Mouse (Mus musculus) layer of hippocampus, adult 2 months (tissue): ENCODE measurements at regions not wholly inside any gene's neighbourhood (a gene's known extent, or its start where the extent isn't known, plus 50 kb on each side); places are given as distances from the start of the nearest gene placed in this dataset.
A peak's percentile ranks its signal among the peaks of the same experiment; 100 is the strongest.

Source experiments
- DNase-seq, 2 experiments: peaks; one replicate each; pipeline ENCODE4 v3.0.0; 2022; ENCODE audit warnings: low spot score in 2 of 2
- H3K27ac ChIP-seq: fragments of 200-600 bp; 2 replicates; pipeline ENCODE4 v1.8.1; 2022
- H3K4me3 ChIP-seq: fragments of 200-600 bp; 2 replicates; pipeline ENCODE4 v1.8.1; 2022; ENCODE audit warnings: mild to moderate bottlenecking
- CTCF ChIP-seq: fragments of 200-600 bp; conservative IDR thresholded peaks from 2 replicates; pipeline ENCODE4 v1.8.1; 2022; ENCODE audit warnings: antibody characterized with exemption, mild to moderate bottlenecking, moderate library complexity

DNA sequence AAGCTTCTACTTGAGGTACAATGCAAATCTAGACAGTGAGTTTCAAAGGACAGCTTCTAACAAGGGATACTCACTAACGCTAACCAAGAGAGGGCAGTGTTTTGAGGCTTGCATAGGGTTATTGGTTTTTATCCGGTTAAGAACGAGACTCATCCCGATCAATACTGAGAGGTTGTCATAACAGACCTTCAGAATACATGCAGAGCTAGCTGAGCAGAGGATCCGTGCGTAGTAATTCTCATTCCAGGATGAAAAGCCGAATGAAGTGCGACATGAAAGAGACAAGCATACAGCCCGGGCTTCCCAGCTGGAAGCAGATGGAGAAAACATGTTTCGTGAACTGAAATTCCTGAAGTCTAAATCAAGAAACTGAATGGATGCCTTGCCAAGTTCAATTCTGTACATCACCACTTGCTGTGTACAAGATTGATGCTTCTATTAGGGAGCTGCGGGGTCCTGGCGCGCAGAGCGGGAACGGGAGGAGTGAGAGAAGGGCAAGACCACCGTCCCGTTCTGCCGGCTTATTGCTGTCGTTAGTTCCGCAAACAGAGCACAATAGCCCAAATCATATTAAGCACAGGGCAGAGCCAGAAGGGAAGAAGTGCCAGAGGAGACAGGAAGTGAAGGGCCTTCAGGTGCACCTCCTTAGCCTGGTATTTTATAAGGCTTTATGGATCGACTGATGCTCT is 65.4 kb upstream of the Tes start:
- peak; percentile 49 for TF ChIP-seq CTCF
- H3K4me3 ChIP-seq = peak overlapping the region; percentile 13; the same call in 1 of the 2 replicates
- H3K27ac ChIP-seq = no peak overlapping the region
- no peak for DNase-seq

- no peak for DNase-seq
- H3K27ac ChIP-seq = no peak overlapping the region
- no peak overlapping the region for H3K4me3 ChIP-seq
- no peak for TF ChIP-seq CTCF
Observed at GRCm38 (mm10) chr6:16995495-16995936, 69.4 kb upstream of the Tes start.

GRCm38 (mm10) chr6:16994711-16995110 is 70.2 kb upstream of the Tes start:
- no peak overlapping the region for H3K4me3 ChIP-seq
- no peak for DNase-seq

GRCm38 (mm10) chr6:16991996-16992591 is 72.9 kb upstream of the Tes start:
- no peak overlapping the region for H3K4me3 ChIP-seq
- no peak for DNase-seq
- no peak for TF ChIP-seq CTCF
- H3K27ac ChIP-seq = no peak overlapping the region

More at GRCm38 (mm10) chr6:16994711-16995110, 70.2 kb upstream of the Tes start:
- no peak overlapping the region for H3K27ac ChIP-seq
- TF ChIP-seq CTCF = peak; percentile 73

DNA sequence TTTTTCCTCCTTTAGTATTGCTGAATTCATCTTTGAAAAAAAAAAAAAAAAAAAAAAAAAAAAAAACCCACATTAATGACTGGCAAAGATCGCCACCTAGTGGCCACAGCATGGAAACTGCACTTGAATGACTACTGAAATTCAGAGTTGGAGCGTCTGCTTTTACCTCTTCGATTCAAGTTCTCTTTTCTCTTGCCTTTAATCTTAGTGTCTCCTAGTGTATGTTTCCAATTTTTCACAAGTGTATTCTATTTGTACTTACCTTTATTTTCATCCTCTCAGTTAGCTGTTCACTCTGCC is 79.9 kb upstream of the Tfec start:
- Histone ChIP-seq H3K4me3 (no peak overlapping the region), H3K27ac (no peak overlapping the region)
- peak; percentile 91 for TF ChIP-seq CTCF
- DNase-seq = peak in 1 of 2 experiments; percentile 29

- no peak for DNase-seq
- no peak overlapping the region for H3K4me3 ChIP-seq
- TF ChIP-seq CTCF = no peak
- H3K27ac ChIP-seq = no peak overlapping the region
Observed at GRCm38 (mm10) chr6:16977392-16978205, 79.4 kb upstream of the Tfec start.

- no peak for TF ChIP-seq CTCF
- DNase-seq = no peak
- no peak overlapping the region for H3K4me3 ChIP-seq
- no peak overlapping the region for H3K27ac ChIP-seq
Observed at GRCm38 (mm10) chr6:16965658-16966057, 67.4 kb upstream of the Tfec start.

- no peak overlapping the region for H3K4me3 ChIP-seq
- no peak for DNase-seq
- TF ChIP-seq CTCF = no peak
- H3K27ac ChIP-seq = no peak overlapping the region
Observed at GRCm38 (mm10) chr6:16964362-16964761, 66.1 kb upstream of the Tfec start.

DNA sequence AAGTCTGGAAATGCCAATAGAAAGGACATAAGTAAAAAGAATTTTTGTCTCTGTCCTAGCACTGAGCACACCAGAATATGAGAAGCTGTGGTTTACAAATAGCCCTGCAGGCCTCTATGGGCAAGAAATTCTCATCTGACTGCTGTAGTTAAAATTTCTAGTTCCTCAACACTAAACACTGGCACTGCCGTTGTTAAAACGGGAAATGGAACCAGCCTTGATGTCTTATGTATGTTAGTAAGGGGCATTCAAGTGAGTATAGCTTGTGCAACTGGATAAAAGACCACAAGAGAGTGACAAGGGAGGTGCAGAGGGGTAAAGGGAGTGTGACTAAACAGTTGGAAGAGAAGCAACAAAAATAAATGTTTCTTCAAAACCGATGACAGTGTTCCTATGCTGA is 65.7 kb upstream of the Tfec start:
- Histone ChIP-seq H3K27ac (no peak overlapping the region), H3K4me3 (no peak overlapping the region)
- TF ChIP-seq CTCF = no peak
- no peak for DNase-seq

GRCm38 (mm10) chr6:16958102-16958501 is 59.9 kb upstream of the Tfec start:
- no peak for DNase-seq
- TF ChIP-seq CTCF = no peak
- H3K27ac ChIP-seq = no peak overlapping the region
- H3K4me3 ChIP-seq = no peak overlapping the region

- no peak for TF ChIP-seq CTCF
- no peak overlapping the region for H3K27ac ChIP-seq
- H3K4me3 ChIP-seq = no peak overlapping the region
- peak; percentile 20 to 34 for DNase-seq
Observed at GRCm38 (mm10) chr6:16956771-16957435, 58.7 kb upstream of the Tfec start.
